Mouse (Mus musculus) MEL (cell line): ENCODE results near the gene Coq6. TPM values are rescaled to one million over a fixed set of nuclear protein-coding genes. Genes with fewer than 3 reads are reported as not detected.

ENCODE experiments used
- DNase-seq: peaks from one replicate; pipeline ENCODE4 v3.0.0; 2011; ENCODE audit warnings: low read depth, low spot score
- H3K27ac ChIP-seq: 2 replicates; pipeline ENCODE4 v1.5.1; 2012; ENCODE audit warnings: low read depth, mild to moderate bottlenecking, control low read depth, low read length, moderate library complexity; ENCODE audit not compliant: control insufficient read depth
- H3K27me3 ChIP-seq, 2 experiments: fragments of 150-350 bp in 1 of 2; sonication (generic) in 1 of 2; 2 replicates each; pipeline ENCODE4 v1.6.1; 2012; ENCODE audit warnings: low read length in 2 of 2, mild to moderate bottlenecking in 2 of 2, improper control_type of control experiment in 1 of 2, moderate library complexity in 1 of 2; ENCODE audit not compliant: insufficient read depth in 2 of 2, control insufficient read depth in 1 of 2
- H3K36me3 ChIP-seq, 2 experiments: 2 replicates each; pipeline ENCODE4 v1.6.1; 2012 to 2014; ENCODE audit warnings: low read length in 2 of 2, improper control_type of control experiment in 1 of 2, inconsistent platforms in 1 of 2, mild to moderate bottlenecking in 1 of 2; ENCODE audit not compliant: insufficient read depth in 2 of 2, control insufficient read depth in 1 of 2
- H3K4me1 ChIP-seq, 2 experiments: fragments of 150-350 bp in 1 of 2; sonication (generic) in 1 of 2; 2 replicates each; pipeline ENCODE4 v1.6.1; 2012; ENCODE audit warnings: low read length in 2 of 2, improper control_type of control experiment in 1 of 2, mild to moderate bottlenecking in 1 of 2; ENCODE audit not compliant: insufficient read depth in 2 of 2, control insufficient read depth in 1 of 2
- H3K4me3 ChIP-seq, 2 experiments: fragments of 150-350 bp in 1 of 2; sonication (generic) in 1 of 2; 2 replicates each; pipeline ENCODE4 v1.5.1; 2012; ENCODE audit warnings: low read depth in 2 of 2, low read length in 2 of 2, mild to moderate bottlenecking in 2 of 2, moderate library complexity in 2 of 2, control low read depth in 1 of 2, improper control_type of control experiment in 1 of 2; ENCODE audit not compliant: control insufficient read depth in 1 of 2, insufficient read depth in 1 of 2
- H3K79me2 ChIP-seq: 2 replicates; pipeline ENCODE4 v1.6.1; 2012; ENCODE audit warnings: mild to moderate bottlenecking, low read length, moderate library complexity; ENCODE audit not compliant: control insufficient read depth, poor library complexity, insufficient read depth
- H3K9ac ChIP-seq: 2 replicates; pipeline ENCODE4 v1.6.1; 2012; ENCODE audit warnings: low read depth, mild to moderate bottlenecking, control low read depth, low read length, moderate library complexity; ENCODE audit not compliant: control insufficient read depth, poor library complexity, severe bottlenecking
- H3K9me3 ChIP-seq: fragments of 150-350 bp; sonication (generic); replicated peaks from 2 replicates; pipeline ENCODE4 v1.6.1; 2012; ENCODE audit warnings: mild to moderate bottlenecking, low read length, improper control_type of control experiment, moderate library complexity; ENCODE audit not compliant: insufficient read depth
- BHLHE40 ChIP-seq: IDR thresholded peaks from 2 replicates; pipeline ENCODE4 v1.6.1; 2012; ENCODE audit warnings: low read depth, mild to moderate bottlenecking, inconsistent platforms, low read length, improper control_type of control experiment, borderline replicate concordance
- CHD1 ChIP-seq: IDR thresholded peaks from 2 replicates; pipeline ENCODE4 v1.6.1; 2012; ENCODE audit warnings: low read depth, mild to moderate bottlenecking, inconsistent platforms, low read length, improper control_type of control experiment
- CHD2 ChIP-seq: IDR thresholded peaks from 2 replicates; pipeline ENCODE4 v1.6.1; 2011; ENCODE audit warnings: low read length, improper control_type of control experiment
- E2F4 ChIP-seq: IDR thresholded peaks from 2 replicates; pipeline ENCODE4 v1.6.1; 2011; ENCODE audit warnings: low read depth, low read length, improper control_type of control experiment, borderline replicate concordance
- ELF1 ChIP-seq: IDR thresholded peaks from 2 replicates; pipeline ENCODE4 v1.6.1; 2014; ENCODE audit warnings: low read depth, mild to moderate bottlenecking, inconsistent platforms, low read length, improper control_type of control experiment, moderate library complexity
- GABPA ChIP-seq: IDR thresholded peaks from 2 replicates; pipeline ENCODE4 v1.6.1; 2012; ENCODE audit warnings: low read depth, mild to moderate bottlenecking, inconsistent platforms, low read length, improper control_type of control experiment, moderate library complexity
- GATA1 ChIP-seq: IDR thresholded peaks from 2 replicates; pipeline ENCODE4 v1.6.1; 2011; ENCODE audit warnings: low read depth, low read length, improper control_type of control experiment
- HCFC1 ChIP-seq: IDR thresholded peaks from 2 replicates; pipeline ENCODE4 v1.6.1; 2012; ENCODE audit warnings: low read depth, mild to moderate bottlenecking, inconsistent platforms, low read length, improper control_type of control experiment, moderate library complexity
- JUND ChIP-seq: IDR thresholded peaks from 2 replicates; pipeline ENCODE4 v1.6.1; 2011; ENCODE audit warnings: low read depth, mild to moderate bottlenecking, improper control_type of control experiment, low read length
- KAT2A ChIP-seq: conservative IDR thresholded peaks from 2 replicates; pipeline ENCODE4 v1.6.1; 2012; ENCODE audit warnings: low read depth, low read length, improper control_type of control experiment, inconsistent platforms
- MAZ ChIP-seq: IDR thresholded peaks from 2 replicates; pipeline ENCODE4 v1.6.1; 2012; ENCODE audit warnings: low read depth, mild to moderate bottlenecking, inconsistent platforms, low read length, improper control_type of control experiment
- MEF2A ChIP-seq: IDR thresholded peaks from 2 replicates; pipeline ENCODE4 v1.6.1; 2014; ENCODE audit warnings: low read depth, mild to moderate bottlenecking, inconsistent platforms, low read length, improper control_type of control experiment; ENCODE audit not compliant: poor library complexity, insufficient replicate concordance, severe bottlenecking; ENCODE audit errors: extremely low read depth
- MXI1 ChIP-seq: IDR thresholded peaks from 2 replicates; pipeline ENCODE4 v1.6.1; 2011; ENCODE audit warnings: mild to moderate bottlenecking, low read depth, low read length, improper control_type of control experiment
- MYC ChIP-seq: IDR thresholded peaks from 2 replicates; pipeline ENCODE4 v1.6.1; 2011; ENCODE audit warnings: low read depth, mild to moderate bottlenecking, low read length, improper control_type of control experiment, moderate library complexity
- NELFE ChIP-seq: IDR thresholded peaks from 2 replicates; pipeline ENCODE4 v1.6.1; 2011; ENCODE audit warnings: low read depth, low read length, improper control_type of control experiment
- POLR2A ChIP-seq, 2 experiments: IDR thresholded peaks; 2 replicates each; pipeline ENCODE4 v1.6.1; 2011 to 2012; ENCODE audit warnings: low read length in 2 of 2, mild to moderate bottlenecking in 2 of 2, control low read depth in 1 of 2, improper control_type of control experiment in 1 of 2, low read depth in 1 of 2, moderate library complexity in 1 of 2; ENCODE audit not compliant: control insufficient read depth in 1 of 2, insufficient read depth in 1 of 2, poor library complexity in 1 of 2
- POLR2AphosphoS2 ChIP-seq: IDR thresholded peaks from 2 replicates; pipeline ENCODE4 v1.6.1; 2011; ENCODE audit warnings: low read length, improper control_type of control experiment
- POLR2AphosphoS5 ChIP-seq: IDR thresholded peaks from 2 replicates; pipeline ENCODE4 v1.6.1; 2012; ENCODE audit warnings: low read depth, borderline replicate concordance, mild to moderate bottlenecking, inconsistent platforms, low read length, moderate library complexity, mixed read lengths
- RCOR1 ChIP-seq: IDR thresholded peaks from 2 replicates; pipeline ENCODE4 v1.6.1; 2012; ENCODE audit warnings: low read depth, mild to moderate bottlenecking, inconsistent platforms, low read length, improper control_type of control experiment
- SIN3A ChIP-seq: IDR thresholded peaks from 2 replicates; pipeline ENCODE4 v1.6.1; 2012; ENCODE audit warnings: low read length, improper control_type of control experiment, inconsistent platforms
- TAL1 ChIP-seq: IDR thresholded peaks from 2 replicates; pipeline ENCODE4 v1.6.1; 2012; ENCODE audit warnings: mild to moderate bottlenecking, inconsistent platforms, low read length, moderate library complexity, mixed read lengths
- TBP ChIP-seq: IDR thresholded peaks from 2 replicates; pipeline ENCODE4 v1.8.0; 2011; ENCODE audit warnings: low read depth, low read length, improper control_type of control experiment
- UBTF ChIP-seq: IDR thresholded peaks from 2 replicates; pipeline ENCODE4 v1.6.1; 2012; ENCODE audit warnings: low read depth, mild to moderate bottlenecking, inconsistent platforms, low read length, improper control_type of control experiment, moderate library complexity, borderline replicate concordance; ENCODE audit not compliant: insufficient read depth
- USF1 ChIP-seq: IDR thresholded peaks from 2 replicates; pipeline ENCODE4 v1.6.1; 2014; ENCODE audit warnings: low read depth, mild to moderate bottlenecking, inconsistent platforms, low read length, improper control_type of control experiment, moderate library complexity
- USF2 ChIP-seq, 2 experiments: IDR thresholded peaks; 2 replicates each; pipeline ENCODE4 v1.6.1; 2011 to 2012; ENCODE audit warnings: improper control_type of control experiment in 2 of 2, low read length in 2 of 2, borderline replicate concordance in 1 of 2, inconsistent platforms in 1 of 2, low read depth in 1 of 2, mild to moderate bottlenecking in 1 of 2; ENCODE audit not compliant: insufficient read depth in 1 of 2
- ZC3H11A ChIP-seq: IDR thresholded peaks from 2 replicates; pipeline ENCODE4 v1.6.1; 2012; ENCODE audit warnings: low read depth, mild to moderate bottlenecking, inconsistent platforms, low read length, improper control_type of control experiment
- ZKSCAN1 ChIP-seq: IDR thresholded peaks from 2 replicates; pipeline ENCODE4 v1.6.1; 2012; ENCODE audit warnings: low read depth, mild to moderate bottlenecking, inconsistent platforms, low read length, improper control_type of control experiment, moderate library complexity
- ZMIZ1 ChIP-seq: IDR thresholded peaks from 2 replicates; pipeline ENCODE4 v1.6.1; 2012; ENCODE audit warnings: low read depth, mild to moderate bottlenecking, inconsistent platforms, low read length, improper control_type of control experiment, moderate library complexity
- polyA plus RNA-seq, 2 experiments: library from polyadenylated mRNA; stranded (reverse) in 1 of 2; unstranded in 1 of 2; fragments of >175 nt in 1 of 2; fragments of >200 nt in 1 of 2; gene quantifications; 2 replicates each; pipeline versions ENCODE4 v1.2.1 to v1.2.4; 2012; ENCODE audit warnings: low replicate concordance in 2 of 2, low read depth in 1 of 2; ENCODE audit not compliant: insufficient read length in 2 of 2, insufficient read depth in 1 of 2, missing spikeins in 1 of 2
- total RNA-seq: library from RNA; depleted of rRNA; stranded (reverse); fragments of 300-350 nt; gene quantifications from 2 replicates; pipeline ENCODE4 v1.2.3, GENCODE M21; 2012

Gene Coq6
- total and polyA plus RNA-seq, 3 experiments, result 35.2 to 47.1 TPM; not detected in 1

DNA sequence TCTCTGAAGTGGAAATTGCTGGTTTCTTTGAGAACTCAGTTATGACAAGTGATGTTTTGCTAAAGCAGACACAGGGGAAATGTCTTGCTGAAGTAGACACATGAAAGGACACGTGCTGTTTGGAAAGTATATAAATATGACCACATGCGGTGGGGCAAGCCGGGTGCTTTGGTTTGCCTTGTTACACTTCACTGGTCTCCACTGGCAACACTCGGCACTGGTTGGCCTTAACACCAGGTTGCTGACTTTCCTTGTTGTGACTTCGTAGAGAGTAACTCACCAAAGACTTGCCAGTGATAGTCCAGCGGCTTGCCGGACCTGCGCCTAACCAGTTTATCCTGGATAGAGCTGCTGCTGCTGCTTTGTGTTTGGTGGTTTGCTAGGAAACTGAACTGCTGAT is 26.6 kb downstream of the Coq6 start:
- Histone ChIP-seq H3K27me3 (no peaks in the 10 kb centered on the region), H3K4me1 (peaks cover 0 to 8% of the 10 kb centered on the region in 2 experiments; a peak in 3 of 4 replicates), H3K4me3 (no peak overlapping the region), H3K27ac (no peak overlapping the region), H3K36me3 (peaks cover 0 to 10% of the 10 kb centered on the region in 2 experiments; a peak in 2 of 4 replicates), H3K9ac (no peak overlapping the region), H3K79me2 (no peaks in the 10 kb centered on the region), H3K9me3 (no peaks in the 10 kb centered on the region)
- no peak for DNase-seq
- TF ChIP-seq ELF1 (no peak), ZC3H11A (no peak), MYC (no peak), UBTF (no peak), BHLHE40 (no peak), MXI1 (no peak), KAT2A (no peak), MAZ (no peak), SIN3A (no peak), JUND (no peak), GATA1 (no peak), E2F4 (no peak), USF1 (no peak), NELFE (no peak), ZMIZ1 (no peak), GABPA (no peak), ZKSCAN1 (no peak), USF2 (IDR thresholded peaks at IDR 0.05; ENCODE audit: borderline replicate concordance in 1 of 2, insufficient read depth in 1 of 2, low read depth in 1 of 2, low read length in 2 of 2) (no peak), CHD1 (no peak), POLR2A (IDR thresholded peaks at IDR 0.05; ENCODE audit: control insufficient read depth in 1 of 2, insufficient read depth in 1 of 2, low read depth in 1 of 2, low read length in 2 of 2, poor library complexity in 1 of 2) (no peak)

DNA sequence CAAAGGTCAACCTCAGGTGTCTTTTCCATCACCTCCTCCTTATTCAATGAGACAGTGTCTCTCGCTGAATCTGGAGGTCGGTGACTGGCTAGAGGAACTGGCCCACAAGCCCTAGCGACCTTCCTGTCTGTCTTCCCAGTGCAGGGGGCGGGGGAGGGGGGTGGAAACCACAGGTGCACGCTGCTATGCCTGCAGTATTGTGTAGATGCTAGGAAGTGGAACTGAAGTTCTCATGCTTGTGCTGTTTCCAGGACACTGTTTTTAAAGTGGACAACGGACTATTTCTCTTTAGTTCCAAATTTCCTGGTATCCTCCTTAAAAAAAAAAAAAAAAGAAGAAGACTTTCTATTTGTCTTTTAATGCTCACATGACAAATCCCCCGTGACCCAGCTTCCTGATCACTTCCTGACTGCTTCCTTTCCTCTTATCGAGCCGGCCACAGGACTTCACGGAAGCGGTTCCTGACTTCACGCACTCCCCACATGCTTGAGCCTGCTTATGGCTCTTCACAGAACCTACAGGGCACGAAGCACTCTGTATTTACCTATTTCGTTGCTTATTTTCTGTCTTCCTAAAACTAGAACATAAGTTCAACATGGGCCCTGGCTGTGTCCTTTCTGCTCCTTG is 27.4 kb downstream of the Coq6 start:
- Histone ChIP-seq H3K9ac (no peak overlapping the region), H3K9me3 (no peaks in the 10 kb centered on the region), H3K27me3 (no peaks in the 10 kb centered on the region), H3K4me1 (peaks cover 0 to 8% of the 10 kb centered on the region in 2 experiments; a peak in 3 of 4 replicates), H3K27ac (no peak overlapping the region), H3K79me2 (no peaks in the 10 kb centered on the region), H3K4me3 (no peak overlapping the region)
- no peak for DNase-seq
- no peak for TF ChIP-seq TAL1
- no peak for TF ChIP-seq USF1
- TF ChIP-seq BHLHE40, result no peak
- TF ChIP-seq HCFC1, result no peak
- TF ChIP-seq MEF2A, result no peak
- TF ChIP-seq POLR2AphosphoS2, result no peak
- no peak for TF ChIP-seq TBP
- no peak for TF ChIP-seq CHD2
- no peak for TF ChIP-seq POLR2AphosphoS5
- TF ChIP-seq POLR2A (IDR thresholded peaks at IDR 0.05; ENCODE audit: control insufficient read depth in 1 of 2, insufficient read depth in 1 of 2, low read depth in 1 of 2, low read length in 2 of 2, poor library complexity in 1 of 2), result no peak
- no peak for TF ChIP-seq MXI1
- no peak for TF ChIP-seq KAT2A
- TF ChIP-seq USF2 (IDR thresholded peaks at IDR 0.05; ENCODE audit: borderline replicate concordance in 1 of 2, insufficient read depth in 1 of 2, low read depth in 1 of 2, low read length in 2 of 2), result no peak
- TF ChIP-seq MAZ, result no peak
- TF ChIP-seq ZKSCAN1, result no peak
- TF ChIP-seq RCOR1, result no peak
- no peak for TF ChIP-seq CHD1
- TF ChIP-seq ZMIZ1, result no peak
- no peak for TF ChIP-seq GATA1
- no peak for TF ChIP-seq NELFE
- TF ChIP-seq, all 39 proteins: peak for 0
- H3K36me3 ChIP-seq, result peaks cover 0 to 10% of the 10 kb centered on the region in 2 experiments; a peak in 2 of 4 replicates
